Mouse (Mus musculus) lung, postnatal 0 days (tissue): ENCODE results near the gene Mrps31. TPM values are rescaled to one million over a fixed set of nuclear protein-coding genes. Genes with fewer than 3 reads are reported as not detected.

Source experiments
- ATAC-seq: fragments of 200-750 bp; cut with Nextera tagmentation; 2 replicates; pipeline ENCODE4 v1.8.0; 2017; ENCODE audit warnings: moderate library complexity
- DNase-seq: peaks from one replicate; pipeline ENCODE4 v3.0.0-alpha.2; 2016; ENCODE audit warnings: low spot score
- H3K27ac ChIP-seq: fragments of 300-500 bp; sonication (generic); 2 replicates; pipeline ENCODE4 v1.5.1; 2014; ENCODE audit warnings: antibody characterized with exemption, mild to moderate bottlenecking, low read length, mixed read lengths
- H3K27me3 ChIP-seq: fragments of 300-500 bp; sonication (generic); replicated peaks from 2 replicates; pipeline ENCODE4 v1.6.1; 2014; ENCODE audit warnings: low read length, mixed read lengths; ENCODE audit not compliant: insufficient read depth
- H3K36me3 ChIP-seq: fragments of 300-500 bp; sonication (generic); 2 replicates; pipeline ENCODE4 v1.6.1; 2014; ENCODE audit warnings: low read length, mixed read lengths; ENCODE audit not compliant: insufficient read depth
- H3K4me1 ChIP-seq: fragments of 300-500 bp; sonication (generic); 2 replicates; pipeline ENCODE4 v1.6.1; 2014; ENCODE audit warnings: antibody characterized with exemption, low read depth, low read length, mixed read lengths; ENCODE audit not compliant: insufficient read depth
- H3K4me2 ChIP-seq: fragments of 300-500 bp; sonication (generic); replicated peaks from 2 replicates; pipeline ENCODE4 v1.6.1; 2014; ENCODE audit warnings: low read depth, mild to moderate bottlenecking, low read length, moderate library complexity, mixed read lengths
- H3K4me3 ChIP-seq: fragments of 300-500 bp; sonication (generic); 2 replicates; pipeline ENCODE4 v1.5.1; 2014; ENCODE audit warnings: low read depth, low read length
- H3K9ac ChIP-seq: fragments of 300-500 bp; sonication (generic); replicated peaks from 2 replicates; pipeline ENCODE4 v1.6.1; 2014; ENCODE audit warnings: low read depth, mild to moderate bottlenecking
- H3K9me3 ChIP-seq: fragments of 300-500 bp; sonication (generic); 2 replicates; pipeline ENCODE4 v1.6.1; 2016; ENCODE audit warnings: low read length, mixed read lengths
- CTCF ChIP-seq: IDR thresholded peaks from 2 replicates; pipeline ENCODE4 v1.5.1; 2016; ENCODE audit warnings: antibody characterized with exemption, mild to moderate bottlenecking
- EP300 ChIP-seq: IDR thresholded peaks from 2 replicates; pipeline ENCODE4 v1.6.1; 2016; ENCODE audit warnings: antibody characterized with exemption, mild to moderate bottlenecking, control low read depth
- WGBS: fragments of 180-500 bp; shearing (Covaris S2); extraction: QIAGEN DNeasy Blood & Tissue Kit; methylation state at CpG from one replicate; pipeline ENCODE4 v1.1.7; 2014; 5-methylcytosine and 5-hydroxymethylcytosine counted together
- polyA plus RNA-seq: library from polyadenylated mRNA; unstranded; fragments of >200 nt; fragmentation: Nextera tagmentation; extraction: Ambion mirVana; gene quantifications from 2 replicates; pipeline ENCODE4 v1.2.1, GENCODE M21; 2015

Gene Mrps31
- polyA plus RNA-seq, 1 experiment from 2014 or later, result 25.0 TPM

- H3K4me3 ChIP-seq, result no peak overlapping the region
- H3K27me3 ChIP-seq, result no peaks in the 10 kb centered on the region
- no peaks in the 10 kb centered on the region for H3K9me3 ChIP-seq
- no peak overlapping the region for H3K4me2 ChIP-seq
- 73% methylated on average over 10 of the region's 10 CpGs for WGBS
- no peaks in the 10 kb centered on the region for H3K4me1 ChIP-seq
- no peak overlapping the region for H3K27ac ChIP-seq
- no peak for ATAC-seq
- TF ChIP-seq EP300 (no peak), CTCF (no peak)
- 0 out of 2 replicates have a peak, but pooled peaks cover 4% of the 10 kb centered on the region for H3K36me3 ChIP-seq
- no peak for DNase-seq
- no peak overlapping the region for H3K9ac ChIP-seq
Measured at GRCm38 (mm10) chr8:22389874-22390273, 21.3 kb upstream of the Mrps31 start.

DNA sequence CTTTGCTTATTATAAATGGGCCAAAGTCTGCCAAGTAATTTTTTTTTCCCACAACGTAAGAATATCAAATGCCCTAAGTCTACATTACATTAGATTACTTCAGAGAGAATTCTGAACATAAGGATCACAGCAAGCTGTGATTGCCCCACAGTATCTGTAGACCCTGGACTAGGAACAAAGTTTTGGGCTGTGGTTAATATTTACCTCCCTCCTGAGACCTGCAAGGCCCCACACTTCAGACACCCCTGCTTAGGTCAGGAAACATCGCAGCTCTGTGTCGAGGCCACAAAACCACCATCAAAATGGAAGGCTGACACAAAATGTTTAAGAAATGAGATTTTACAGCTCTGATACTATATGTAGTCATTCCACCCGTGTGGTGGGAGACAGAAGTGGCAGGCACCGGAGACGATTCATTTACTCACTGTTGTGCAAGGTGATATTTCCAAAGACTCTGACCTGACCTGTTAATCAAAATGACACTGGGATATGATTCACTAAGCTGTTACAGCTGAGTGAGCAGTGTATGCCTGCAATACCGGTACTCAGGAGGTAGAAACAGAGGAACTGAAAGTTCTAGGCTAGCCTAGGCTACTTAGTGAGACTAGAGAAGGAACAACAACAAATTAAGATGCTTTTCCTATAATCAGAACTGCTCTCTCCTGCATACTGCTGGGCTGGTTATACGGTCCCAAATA lies 20.2 kb upstream of the Mrps31 start:
- 0 out of 2 replicates have a peak, but pooled peaks cover 4% of the 10 kb centered on the region for H3K36me3 ChIP-seq
- no peak overlapping the region for H3K27ac ChIP-seq
- no peaks in the 10 kb centered on the region for H3K9me3 ChIP-seq
- WGBS, result 78% methylated on average over 8 of the region's 8 CpGs
- no peak for ATAC-seq
- TF ChIP-seq CTCF, result no peak
- no peak for TF ChIP-seq EP300
- no peaks in the 10 kb centered on the region for H3K4me1 ChIP-seq
- H3K27me3 ChIP-seq, result no peaks in the 10 kb centered on the region
- no peak overlapping the region for H3K4me3 ChIP-seq
- DNase-seq, result no peak
- H3K4me2 ChIP-seq, result no peak overlapping the region
- H3K9ac ChIP-seq, result no peak overlapping the region

GRCm38 (mm10) chr8:22394471-22394870 lies 16.7 kb upstream of the Mrps31 start:
- Histone ChIP-seq H3K9ac (no peak overlapping the region), H3K4me2 (no peak overlapping the region), H3K9me3 (no peaks in the 10 kb centered on the region), H3K27ac (no peak overlapping the region), H3K36me3 (0 out of 2 replicates have a peak, but pooled peaks cover 4% of the 10 kb centered on the region), H3K4me1 (peaks cover 6% of the 10 kb centered on the region; the same call in 1 of the 2 replicates), H3K4me3 (no peak overlapping the region), H3K27me3 (no peaks in the 10 kb centered on the region)
- DNase-seq, result no peak
- ATAC-seq, result no peak
- 69% methylated on average over 4 of the region's 4 CpGs for WGBS
- TF ChIP-seq CTCF (no peak), EP300 (no peak)

- no peak for TF ChIP-seq EP300
- TF ChIP-seq CTCF, result no peak
- DNase-seq (no peak), ATAC-seq (no peak)
- no peaks in the 10 kb centered on the region for H3K9me3 ChIP-seq
- H3K36me3 ChIP-seq, result 0 out of 2 replicates have a peak, but pooled peaks cover 4% of the 10 kb centered on the region
- H3K9ac ChIP-seq, result no peak overlapping the region
- 95% methylated on average over 8 of the region's 8 CpGs for WGBS
- H3K27ac ChIP-seq, result no peak overlapping the region
- H3K4me1 ChIP-seq, result peaks cover 6% of the 10 kb centered on the region; the same call in 1 of the 2 replicates
- H3K4me3 ChIP-seq, result no peak overlapping the region
- no peaks in the 10 kb centered on the region for H3K27me3 ChIP-seq
- H3K4me2 ChIP-seq, result no peak overlapping the region
Measured at GRCm38 (mm10) chr8:22395256-22395655, 15.9 kb upstream of the Mrps31 start.

DNA sequence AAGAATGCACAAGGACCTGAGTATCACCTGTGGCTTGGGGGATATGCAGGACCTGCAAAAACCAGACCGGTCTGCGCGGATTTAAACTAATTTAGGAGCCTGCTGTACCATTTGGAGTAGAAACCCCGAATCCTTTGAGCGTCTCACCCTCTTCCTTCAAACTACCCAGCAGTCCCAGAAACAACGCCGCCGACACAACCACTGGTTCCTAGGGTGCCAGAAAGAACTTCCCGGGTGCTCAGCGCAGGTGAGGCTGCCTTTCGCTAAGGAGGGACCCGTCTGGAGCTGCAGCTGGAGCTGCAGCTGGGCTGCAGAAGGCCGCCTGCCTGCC lies 13.4 kb upstream of the Mrps31 start:
- Histone ChIP-seq H3K9ac (peak overlapping the region; percentile 71), H3K9me3 (no peaks in the 10 kb centered on the region), H3K4me2 (peak overlapping the region; percentile 86), H3K36me3 (no peaks in the 10 kb centered on the region), H3K4me3 (peak overlapping the region; percentile 86), H3K27ac (peak overlapping the region; percentile 81), H3K4me1 (peaks cover 6% of the 10 kb centered on the region; the same call in 1 of the 2 replicates), H3K27me3 (no peaks in the 10 kb centered on the region)
- no peak for ATAC-seq
- TF ChIP-seq CTCF (no peak), EP300 (no peak)
- DNase-seq, result no peak
- WGBS, result 2% methylated on average over 13 of the region's 13 CpGs

DNA sequence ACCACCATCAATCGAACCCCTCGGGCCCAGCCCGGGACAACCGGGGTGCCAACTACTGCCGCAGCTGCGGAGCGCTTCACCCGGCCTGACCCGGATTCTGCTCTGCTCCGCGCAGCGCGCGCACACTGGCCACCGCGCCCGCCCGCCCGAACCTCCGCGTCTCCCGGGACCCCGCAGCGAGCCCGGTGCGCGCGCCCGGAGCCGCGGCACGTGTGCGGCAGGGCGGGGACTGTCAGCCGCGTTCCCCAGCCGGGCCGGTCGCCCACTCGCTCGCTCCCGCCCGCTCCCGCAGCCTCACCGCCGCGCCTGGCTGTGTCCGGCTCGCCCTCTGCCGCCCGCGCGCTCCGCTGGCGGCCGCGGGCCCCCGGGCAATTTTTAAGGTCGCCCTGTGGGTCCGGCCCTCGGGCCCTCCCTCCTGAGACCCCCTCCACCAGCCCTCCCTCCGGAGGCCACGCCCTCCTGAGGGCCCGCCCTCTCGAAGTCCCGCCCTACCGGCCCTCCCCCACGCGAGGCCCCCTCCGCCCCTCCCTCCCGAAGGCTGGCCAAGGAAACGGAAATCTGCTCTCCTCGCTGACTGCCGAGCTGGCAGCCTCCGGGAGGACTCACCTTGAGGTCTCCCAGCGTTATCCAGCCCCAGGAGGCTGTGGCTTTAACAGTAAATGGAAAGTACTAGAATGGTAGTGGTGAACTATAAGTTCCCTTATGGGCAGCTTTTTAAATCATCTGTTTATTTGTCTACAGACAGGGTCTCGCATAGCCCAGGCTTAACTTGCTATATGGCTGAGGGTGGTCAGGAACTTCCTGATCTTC lies 12.8 kb upstream of the Mrps31 start, which contains the start of gene Slc25a15:
Slc25a15 (minus strand) TSS at position 456 of the 810 bp plus-strand sequence.
- Histone ChIP-seq H3K9me3 (no peaks in the 10 kb centered on the region), H3K4me3 (peak within 1 kb of the TSS; percentile 86), H3K4me2 (peak within 1 kb of the TSS; percentile 86), H3K27ac (peak within 1 kb of the TSS; percentile 81), H3K4me1 (peaks cover 6% of the 10 kb centered on the region; the same call in 1 of the 2 replicates), H3K9ac (peak within 1 kb of the TSS; percentile 71), H3K27me3 (no peaks in the 10 kb centered on the region), H3K36me3 (no peaks in the 10 kb centered on the region)
- WGBS, result 1% methylated on average over 51 of the region's 77 CpGs
- no peak for TF ChIP-seq CTCF
- TF ChIP-seq EP300, result no peak
- peak; percentile 95 for ATAC-seq
- peak; percentile 91 for DNase-seq
